Mouse (Mus musculus): ENCODE data around the gene Khdc3.

DNA sequence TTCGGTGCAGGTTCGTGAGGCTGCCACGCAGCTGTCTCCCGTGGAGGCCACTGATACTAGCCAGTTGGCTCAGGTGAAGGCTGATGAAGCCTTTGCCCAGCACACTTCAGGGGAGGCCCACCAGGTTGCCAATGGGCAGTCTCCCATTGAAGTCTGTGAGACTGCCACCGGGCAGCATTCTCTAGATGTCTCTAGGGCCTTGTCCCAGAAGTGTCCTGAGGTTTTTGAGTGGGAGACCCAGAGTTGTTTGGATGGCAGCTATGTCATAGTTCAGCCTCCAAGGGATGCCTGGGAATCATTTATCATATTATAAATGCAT lies 2.2 kb downstream of the Khdc3 start:
- TF ChIP-seq CTCF (IDR thresholded peaks at IDR 0.05; ENCODE audit: insufficient read depth, low read depth, low read length): no peak
- TF ChIP-seq POLR2A (IDR thresholded peaks at IDR 0.05; ENCODE audit: insufficient read depth, low read depth, low read length): no peak
